Mouse (Mus musculus) testis, adult 2 months (tissue): ENCODE data around the gene Chrm1.

Source experiments
- CTCF ChIP-seq: fragments of 200-500 bp; IDR thresholded peaks from 2 replicates; pipeline ENCODE4 v1.5.1; 2012; ENCODE audit warnings: low read depth, mild to moderate bottlenecking, inconsistent platforms, low read length, moderate library complexity; ENCODE audit not compliant: control insufficient read depth, insufficient read depth, insufficient replicate concordance
- POLR2A ChIP-seq: fragments of 200-500 bp; IDR thresholded peaks from 2 replicates; pipeline ENCODE4 v1.6.1; 2012; ENCODE audit warnings: low read depth, mild to moderate bottlenecking, inconsistent platforms, low read length, moderate library complexity; ENCODE audit not compliant: control insufficient read depth

GRCm38 (mm10) chr19:8632029-8632428, 31.6 kb upstream of the Chrm1 start:
- TF ChIP-seq POLR2A: no peak
- TF ChIP-seq CTCF: no peak
